Mouse (Mus musculus) bone marrow, adult 2 months (tissue): ENCODE data around the gene Mapkapk2.

Source experiments
- CTCF ChIP-seq: fragments of 200-500 bp; IDR thresholded peaks from 2 replicates; pipeline ENCODE4 v1.5.1; 2011; ENCODE audit warnings: low read length, control low read depth; ENCODE audit not compliant: control insufficient read depth, insufficient read depth
- POLR2A ChIP-seq: fragments of 200-500 bp; IDR thresholded peaks from 2 replicates; pipeline ENCODE4 v1.6.1; 2011; ENCODE audit warnings: low read depth, mild to moderate bottlenecking, control low read depth, low read length, borderline replicate concordance; ENCODE audit not compliant: control insufficient read depth

DNA sequence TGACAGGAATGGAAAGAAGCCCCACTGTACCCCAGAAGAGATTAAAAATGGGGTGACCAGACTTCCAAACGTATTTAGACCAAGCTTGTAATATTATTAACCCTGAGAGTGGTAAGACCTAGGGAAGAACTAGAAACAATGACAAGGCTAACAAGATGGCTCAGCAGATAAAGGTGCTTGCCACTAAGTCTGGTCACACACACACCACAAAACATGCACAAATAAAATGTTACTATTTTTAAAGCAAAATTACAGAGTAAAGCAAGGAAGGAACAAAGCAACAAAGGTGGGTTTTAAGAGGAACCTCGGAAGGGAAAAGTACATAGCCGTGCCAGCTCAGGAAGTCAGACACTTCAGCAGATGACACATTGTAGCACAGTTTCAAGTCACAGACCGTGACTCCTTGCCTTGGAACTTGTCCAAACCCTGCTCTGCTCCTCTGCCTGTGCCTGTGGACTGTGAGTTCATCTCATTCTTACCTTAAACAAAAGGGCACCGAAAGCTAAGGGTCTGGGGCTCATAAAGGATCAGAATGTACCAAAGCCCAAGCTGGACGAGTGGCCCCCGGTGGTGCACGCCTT, 37.4 kb upstream of the Mapkapk2 start:
- TF ChIP-seq POLR2A, result no peak
- TF ChIP-seq CTCF, result no peak
